Mouse (Mus musculus) cerebellum, adult 9-11 months (tissue): ENCODE results near the gene Tmem140.

Source experiments
- DNase-seq: peaks from one replicate; pipeline ENCODE4 v3.0.0; 2022

Tmem140 gene

GRCm38 (mm10) chr6:34862791-34863403 lies at the start of gene Tmem140:
Tmem140 (plus strand) TSS chr6:34863146.
- no peak for DNase-seq

GRCm38 (mm10) chr6:34824406-34824805 lies 38.5 kb upstream of the Tmem140 start:
- DNase-seq, result no peak

GRCm38 (mm10) chr6:34832352-34832751 lies 30.6 kb upstream of the Tmem140 start:
- DNase-seq, result no peak

GRCm38 (mm10) chr6:34861546-34862053 lies 1.3 kb upstream of the Tmem140 start:
- no peak for DNase-seq

GRCm38 (mm10) chr6:34862381-34862780 lies 565 bp upstream of the Tmem140 start:
- DNase-seq, result no peak

GRCm38 (mm10) chr6:34863786-34864514 lies 1.0 kb downstream of the Tmem140 start:
- no peak for DNase-seq

- no peak for DNase-seq
Observed at GRCm38 (mm10) chr6:34865213-34865612, 2.3 kb downstream of the Tmem140 start.

- no peak for DNase-seq
Observed at GRCm38 (mm10) chr6:34865711-34866593, 3.0 kb downstream of the Tmem140 start.

GRCm38 (mm10) chr6:34866786-34867185 lies 3.8 kb downstream of the Tmem140 start:
- no peak for DNase-seq

- DNase-seq, result no peak
Observed at GRCm38 (mm10) chr6:34867301-34867994, 4.5 kb downstream of the Tmem140 start.

GRCm38 (mm10) chr6:34867995-34868350 lies 5.0 kb downstream of the Tmem140 start:
- no peak for DNase-seq

GRCm38 (mm10) chr6:34868507-34869217 lies 5.7 kb downstream of the Tmem140 start:
- DNase-seq, result no peak

- no peak for DNase-seq
Observed at GRCm38 (mm10) chr6:34869225-34869915, 6.4 kb downstream of the Tmem140 start.

- DNase-seq, result no peak
Observed at GRCm38 (mm10) chr6:34870136-34870535, 7.2 kb downstream of the Tmem140 start.

- DNase-seq, result no peak
Observed at GRCm38 (mm10) chr6:34870724-34871123, 7.8 kb downstream of the Tmem140 start.

- DNase-seq, result no peak
Observed at GRCm38 (mm10) chr6:34871929-34872328, 9.0 kb downstream of the Tmem140 start.

GRCm38 (mm10) chr6:34872871-34873270 lies 9.9 kb downstream of the Tmem140 start:
- no peak for DNase-seq

- DNase-seq, result no peak
Observed at GRCm38 (mm10) chr6:34874101-34874921, 11.4 kb downstream of the Tmem140 start.

GRCm38 (mm10) chr6:34875268-34875761 lies 12.4 kb downstream of the Tmem140 start:
- no peak for DNase-seq
